Mouse (Mus musculus) E14TG2a.4 (cell line): ENCODE results near the gene Vwa1.

Experiments used
- CTCF ChIP-seq: conservative IDR thresholded peaks from 2 replicates; pipeline ENCODE4 v1.5.1; 2014; ENCODE audit warnings: low read length
- NANOG ChIP-seq: IDR thresholded peaks from 2 replicates; pipeline ENCODE4 v1.6.1; 2014; ENCODE audit warnings: borderline replicate concordance, low read length, mixed read lengths

DNA sequence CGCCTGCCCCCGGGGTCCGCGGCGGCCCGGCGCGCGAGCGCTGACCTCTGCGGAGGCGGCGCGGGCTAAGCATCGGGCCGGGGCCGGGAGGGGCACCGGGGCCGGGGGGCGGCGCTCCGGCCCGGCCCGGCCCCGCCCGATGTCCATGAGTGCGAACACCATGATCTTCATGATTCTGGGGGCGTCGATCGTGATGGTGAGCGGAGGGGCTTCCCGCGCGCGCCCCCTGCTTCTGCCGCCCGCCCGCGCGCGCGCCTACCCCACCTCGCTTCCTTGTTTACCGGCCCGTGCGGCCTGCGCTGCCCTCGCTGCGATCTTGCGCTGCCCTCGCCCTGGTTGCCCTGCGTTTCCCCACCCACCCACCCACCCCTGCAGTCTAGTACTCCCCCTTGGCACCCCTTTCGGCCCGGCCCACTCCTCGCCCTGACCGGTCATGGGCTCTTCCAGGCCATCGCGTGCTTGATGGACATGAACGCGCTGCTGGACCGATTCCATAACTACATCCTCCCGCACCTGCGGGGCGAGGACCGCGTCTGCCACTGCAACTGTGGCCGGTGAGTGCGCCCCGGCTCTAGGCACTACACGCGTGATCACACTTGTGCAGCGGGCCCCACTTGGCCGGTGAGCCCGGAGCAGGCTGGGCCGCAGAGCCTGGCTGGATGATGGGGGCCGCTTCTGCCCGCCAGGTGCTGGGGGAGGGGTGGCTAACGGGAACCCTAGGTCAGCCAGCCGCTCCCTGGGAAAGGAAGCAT, 39.4 kb downstream of the Vwa1 start:
- TF ChIP-seq CTCF (no peak), NANOG (no peak)
